Mouse (Mus musculus): ENCODE measurements at regions not wholly inside any gene's neighbourhood (a gene's known extent, or its start where the extent isn't known, plus 50 kb on each side); places are given as distances from the start of the nearest gene placed in this dataset.
A peak's percentile ranks its signal among the peaks of the same experiment; 100 is the strongest.

GRCm38 (mm10) chr8:44758727-44759126, 176.5 kb upstream of the Fat1 start:
- intact Hi-C loops (cut with DNase I) = no loop called here
- DNase-seq = no peak

- DNase-seq = no peak
- intact Hi-C loops (cut with DNase I) = no loop called here
These were observed 172.5 kb upstream of the Fat1 start for GRCm38 (mm10) chr8:44762731-44763130.

- DNase-seq = no peak
- intact Hi-C loops (cut with DNase I) = no loop called here
These were observed 170.1 kb upstream of the Fat1 start for GRCm38 (mm10) chr8:44765194-44765593.

GRCm38 (mm10) chr8:44765677-44766076, 169.6 kb upstream of the Fat1 start:
- DNase-seq = no peak
- intact Hi-C loops (cut with DNase I) = no loop called here

- DNase-seq = no peak
- intact Hi-C loops (cut with DNase I) = no loop called here
These were observed 169.0 kb upstream of the Fat1 start for GRCm38 (mm10) chr8:44766111-44766873.

- intact Hi-C loops (cut with DNase I) = no loop called here
- peak; percentile 17 to 20 for DNase-seq
These were observed 168.0 kb upstream of the Fat1 start for GRCm38 (mm10) chr8:44767271-44767670.

- DNase-seq = no peak
- intact Hi-C loops (cut with DNase I) = no loop called here
These were observed 156.0 kb upstream of the Fat1 start for GRCm38 (mm10) chr8:44779212-44779611.

- DNase-seq = no peak
- intact Hi-C loops (cut with DNase I) = no loop called here
These were observed 152.8 kb upstream of the Fat1 start for GRCm38 (mm10) chr8:44782421-44782820.

- no peak for DNase-seq
- intact Hi-C loops (cut with DNase I) = no loop called here
These were observed 150.1 kb upstream of the Fat1 start for GRCm38 (mm10) chr8:44785161-44785560.

- intact Hi-C loops (cut with DNase I) = no loop called here
- DNase-seq = no peak
These were observed 148.5 kb upstream of the Fat1 start for GRCm38 (mm10) chr8:44786740-44787139.

- DNase-seq = no peak
These were observed 147.0 kb upstream of the Fat1 start for GRCm38 (mm10) chr8:44788290-44788689.

GRCm38 (mm10) chr8:44799513-44799912, 135.7 kb upstream of the Fat1 start:
- intact Hi-C loops (cut with DNase I) = no loop called here
- DNase-seq = no peak

More at GRCm38 (mm10) chr8:44788290-44788689, 147.0 kb upstream of the Fat1 start:
- intact Hi-C loops (cut with DNase I) = no loop called here

- peak; percentile 41 to 48 for DNase-seq
- intact Hi-C loops (cut with DNase I) = loop anchor here (5.0 to 10.0 kb wide), 2 partner anchors 104 to 194 kb away; no protein-coding TSS in a partner anchor
These were observed 134.4 kb upstream of the Fat1 start for GRCm38 (mm10) chr8:44800827-44801273.

- intact Hi-C loops (cut with DNase I) = loop anchor here (5.0 to 10.0 kb wide), 2 partner anchors 104 to 193 kb away; no protein-coding TSS in a partner anchor
- no peak for DNase-seq
These were observed 133.5 kb upstream of the Fat1 start for GRCm38 (mm10) chr8:44801604-44802206.

- DNase-seq = peak; percentile 13 to 17
- intact Hi-C loops (cut with DNase I) = loop anchor here (5.0 to 10.0 kb wide), 2 partner anchors 105 to 192 kb away; no protein-coding TSS in a partner anchor
These were observed 132.9 kb upstream of the Fat1 start for GRCm38 (mm10) chr8:44802331-44802730.

- intact Hi-C loops (cut with DNase I) = loop anchor here (5.0 to 10.0 kb wide), 2 partner anchors 107 to 190 kb away; no protein-coding TSS in a partner anchor
- DNase-seq = no peak
These were observed 130.7 kb upstream of the Fat1 start for GRCm38 (mm10) chr8:44804414-44805178.

GRCm38 (mm10) chr8:44805179-44805815, 129.9 kb upstream of the Fat1 start:
- intact Hi-C loops (cut with DNase I) = loop anchor here (10.0 kb wide), 1 partner anchor 190 kb away; no protein-coding TSS in a partner anchor
- peak; percentile 27 to 45 for DNase-seq

- intact Hi-C loops (cut with DNase I) = no loop called here
- DNase-seq = no peak
These were observed 122.9 kb upstream of the Fat1 start for GRCm38 (mm10) chr8:44812360-44812759.

- intact Hi-C loops (cut with DNase I) = no loop called here
- DNase-seq = peak in 1 of 2 experiments; percentile 17
These were observed 117.6 kb upstream of the Fat1 start for GRCm38 (mm10) chr8:44817532-44818157.

- intact Hi-C loops (cut with DNase I) = no loop called here
- DNase-seq = no peak
These were observed 116.0 kb upstream of the Fat1 start for GRCm38 (mm10) chr8:44819270-44819669.

Data from heart, postnatal 10 days (tissue).